8 mouse cellular contexts compared by ENCODE assay signal in the genomic region with DNA sequence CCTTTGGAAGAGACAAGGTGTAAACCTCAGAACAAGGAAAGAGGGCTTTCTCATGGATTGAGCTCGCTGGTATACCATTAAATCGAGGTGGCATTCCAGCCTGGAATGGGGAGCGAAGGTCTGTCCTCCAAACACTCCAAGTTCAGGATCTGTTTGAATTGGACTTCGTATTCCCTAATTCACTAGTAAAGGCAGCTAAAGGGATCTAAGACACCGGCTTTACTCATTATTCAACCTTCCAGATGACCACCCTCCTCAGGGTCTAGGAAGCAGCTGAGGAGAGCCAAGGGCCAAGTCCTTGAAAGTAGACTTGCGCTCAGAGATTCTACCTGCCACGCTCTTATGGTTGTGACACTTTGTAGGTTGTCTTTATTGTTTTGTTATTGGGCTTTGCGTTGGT. TPM values are rescaled to one million over a fixed set of nuclear protein-coding genes. Genes with fewer than 3 reads are reported as not detected.
A peak's percentile ranks its signal among the peaks of the same experiment; 100 is the strongest.
DNase-seq lines count a peak whose midpoint lies in the region; ATAC-seq lines count a peak whose summit lies in the region.
"Not testable (repeated sequence)": the region's sequence is repeated elsewhere in the genome, so short reads cannot be mapped to it uniquely, and the experiment has no call there.

No protein-coding gene starts in this region.

- not testable (repeated sequence) for H3K27ac ChIP-seq in forebrain, embryonic 12.5 days; heart, embryonic 11.5 days (ENCODE audit: low read depth, low read length); limb, embryonic 12.5 days; midbrain, embryonic 11.5 days (ENCODE audit: low read depth, low read length)
- peak overlapping the region; percentile 66; the same call in 1 of the 2 replicates for H3K27ac ChIP-seq in hindbrain, embryonic 13.5 days
- H3K27ac ChIP-seq in neural tube, embryonic 13.5 days (replicated peaks): 0 out of 2 replicates have a peak overlapping the region, but pooled peaks have one; percentile 23

- H3K9ac ChIP-seq in forebrain, embryonic 12.5 days; heart, embryonic 11.5 days (ENCODE audit: low read depth, low read length); limb, embryonic 12.5 days (replicated peaks); midbrain, embryonic 11.5 days (ENCODE audit: low read length): not testable (repeated sequence)
- peak overlapping the region; percentile 61 for H3K9ac ChIP-seq in hindbrain, embryonic 13.5 days
- H3K9ac ChIP-seq in neural tube, embryonic 13.5 days: peak overlapping the region; percentile 65

- peaks cover 19% of the 10 kb centered on the region for H3K27me3 ChIP-seq in forebrain, embryonic 12.5 days
- H3K27me3 ChIP-seq in heart, embryonic 11.5 days (ENCODE audit: control insufficient read depth, insufficient read depth, low read length): peaks cover 29% of the 10 kb centered on the region
- not testable (repeated sequence) for H3K27me3 ChIP-seq in hindbrain, embryonic 13.5 days; midbrain, embryonic 11.5 days (ENCODE audit: control insufficient read depth, insufficient read depth, low read length); neural tube, embryonic 13.5 days
- H3K27me3 ChIP-seq in limb, embryonic 12.5 days: peaks cover 44% of the 10 kb centered on the region

- H3K9me3 ChIP-seq in forebrain, embryonic 12.5 days; heart, embryonic 11.5 days (replicated peaks; ENCODE audit: control insufficient read depth, low read length); hindbrain, embryonic 13.5 days; limb, embryonic 12.5 days; midbrain, embryonic 11.5 days (ENCODE audit: control insufficient read depth, low read length); neural tube, embryonic 13.5 days: not testable (repeated sequence)

- peak overlapping the region; percentile 49 for H3K4me2 ChIP-seq in forebrain, embryonic 12.5 days
- H3K4me2 ChIP-seq in heart, embryonic 11.5 days: peak overlapping the region; percentile 55
- H3K4me2 ChIP-seq in hindbrain, embryonic 13.5 days: peak overlapping the region; percentile 62
- H3K4me2 ChIP-seq in limb, embryonic 12.5 days: peak overlapping the region; percentile 41
- H3K4me2 ChIP-seq in midbrain, embryonic 11.5 days: peak overlapping the region; percentile 18
- H3K4me2 ChIP-seq in neural tube, embryonic 13.5 days: peak overlapping the region; percentile 85

- not testable (repeated sequence) for ATAC-seq in forebrain, embryonic 12.5 days (ENCODE audit: low FRiP score); heart, embryonic 11.5 days (replicated peaks; ENCODE audit: insufficient number of reproducible peaks, low FRiP score, low TSS enrichment); hindbrain, embryonic 13.5 days (ENCODE audit: low FRiP score); limb, embryonic 12.5 days (ENCODE audit: insufficient number of reproducible peaks, insufficient read depth, low FRiP score, low TSS enrichment, low read depth); midbrain, embryonic 11.5 days (ENCODE audit: low FRiP score); neural tube, embryonic 13.5 days (ENCODE audit: low read depth)

- peak overlapping the region; percentile 37 for H3K4me3 ChIP-seq in forebrain, embryonic 12.5 days (replicated peaks)
- 0 out of 2 replicates have a peak overlapping the region, but pooled peaks have one; percentile 10 for H3K4me3 ChIP-seq in heart, embryonic 11.5 days (ENCODE audit: low read depth, low read length)
- H3K4me3 ChIP-seq in hindbrain, embryonic 13.5 days: peak overlapping the region; percentile 46
- peak overlapping the region; percentile 21; the same call in 1 of the 2 replicates for H3K4me3 ChIP-seq in limb, embryonic 12.5 days (replicated peaks)
- H3K4me3 ChIP-seq in midbrain, embryonic 11.5 days (ENCODE audit: low read depth, low read length): peak overlapping the region; percentile 19
- H3K4me3 ChIP-seq in neural tube, embryonic 13.5 days: peak overlapping the region; percentile 88

- not testable (repeated sequence) for H3K36me3 ChIP-seq in forebrain, embryonic 12.5 days (replicated peaks); heart, embryonic 11.5 days (ENCODE audit: control insufficient read depth, insufficient read depth, low read length); hindbrain, embryonic 13.5 days; limb, embryonic 12.5 days; midbrain, embryonic 11.5 days (ENCODE audit: control insufficient read depth, insufficient read depth, low read length); neural tube, embryonic 13.5 days

- peak; percentile 40 for DNase-seq in cerebellum, adult 8-10 months
- DNase-seq in kidney, adult 9 months: peak; percentile 70
- DNase-seq in midbrain, embryonic 11.5 days (ENCODE audit: low spot score, missing footprints): not testable (repeated sequence)

- H3K4me1 ChIP-seq in forebrain, embryonic 12.5 days: peaks cover 22% of the 10 kb centered on the region; the same call in 1 of the 2 replicates
- H3K4me1 ChIP-seq in heart, embryonic 11.5 days (ENCODE audit: control insufficient read depth, insufficient read depth, low read length); limb, embryonic 12.5 days (replicated peaks); midbrain, embryonic 11.5 days (ENCODE audit: control insufficient read depth, insufficient read depth, low read length): not testable (repeated sequence)
- H3K4me1 ChIP-seq in hindbrain, embryonic 13.5 days (replicated peaks): peaks cover 38% of the 10 kb centered on the region
- peaks cover 40% of the 10 kb centered on the region for H3K4me1 ChIP-seq in neural tube, embryonic 13.5 days (replicated peaks)

- 40% methylated on average over 8 of the region's 8 CpGs for WGBS in forebrain, embryonic 12.5 days
- 29% methylated on average over 8 of the region's 8 CpGs for WGBS in heart, embryonic 11.5 days (ENCODE audit: insufficient replicate concordance)
- 34% methylated on average over 8 of the region's 8 CpGs for WGBS in hindbrain, embryonic 13.5 days
- 31% methylated on average over 8 of the region's 8 CpGs for WGBS in limb, embryonic 12.5 days
- WGBS in midbrain, embryonic 11.5 days: 30% methylated on average over 8 of the region's 8 CpGs
- 25% methylated on average over 8 of the region's 8 CpGs for WGBS in neural tube, embryonic 13.5 days

RNA-seq across cellular contexts. Expression of a gene that starts 1.1 kb away (rescaled TPM):
- 23.9 and 24.1 TPM in 2 replicates for polyA plus RNA-seq in forebrain, embryonic 12.5 days (2016; fragmentation: Nextera tagmentation; extraction: Ambion mirVana)
- polyA plus RNA-seq in heart, embryonic 11.5 days (2014; fragmentation: Nextera tagmentation; extraction: Ambion mirVana): 6.0 and 7.0 TPM in 2 replicates
- 31.8 and 35.4 TPM in 2 replicates for polyA plus RNA-seq in hindbrain, embryonic 13.5 days (2015; fragmentation: Nextera tagmentation; extraction: Ambion mirVana)
- polyA plus RNA-seq in limb, embryonic 12.5 days (2016; fragmentation: Nextera tagmentation; extraction: Ambion mirVana): 9.0 TPM in 2 replicates
- polyA plus RNA-seq in midbrain, embryonic 11.5 days (2014; fragmentation: Nextera tagmentation; extraction: Ambion mirVana): 12.8 and 14.2 TPM in 2 replicates
- 36.5 and 41.6 TPM in 2 replicates for polyA plus RNA-seq in neural tube, embryonic 13.5 days (2015; fragmentation: Nextera tagmentation; extraction: Ambion mirVana)

Comparison
In these comparisons a context has a peak if more than half of its experiments do, and no peak if none do; other contexts are left out.
1. H3K4me2 ChIP-seq: peak in every context shown above with its lines; median percentile 85 in neural tube, embryonic 13.5 days; 62 in hindbrain, embryonic 13.5 days; 55 in heart, embryonic 11.5 days; 49 in forebrain, embryonic 12.5 days; 41 in limb, embryonic 12.5 days; 18 in midbrain, embryonic 11.5 days.
2. H3K4me3 ChIP-seq: peak in every context shown above with its lines; median percentile 88 in neural tube, embryonic 13.5 days; 46 in hindbrain, embryonic 13.5 days; 37 in forebrain, embryonic 12.5 days; 21 in limb, embryonic 12.5 days; 19 in midbrain, embryonic 11.5 days; 10 in heart, embryonic 11.5 days.